Mouse (Mus musculus) lung, embryonic 15.5 days (tissue): ENCODE measurements around the gene Cds2. TPM values are rescaled to one million over a fixed set of nuclear protein-coding genes. Genes with fewer than 3 reads are reported as not detected.
"Not testable (repeated sequence)": the region's sequence is repeated elsewhere in the genome, so short reads cannot be mapped to it uniquely, and the experiment has no call there.

Experiments
- ATAC-seq: fragments of 200-750 bp; cut with Nextera tagmentation; 2 replicates; pipeline ENCODE4 v1.8.0; 2017; ENCODE audit warnings: moderate number of reproducible peaks, borderline replicate concordance; ENCODE audit not compliant: low FRiP score, low TSS enrichment; ENCODE audit errors: extremely low read depth
- H3K27ac ChIP-seq: fragments of 300-500 bp; sonication (generic); 2 replicates; pipeline ENCODE4 v1.5.1; 2015; ENCODE audit warnings: moderate library complexity, mild to moderate bottlenecking, inconsistent platforms
- H3K27me3 ChIP-seq: fragments of 300-500 bp; sonication (generic); 2 replicates; pipeline ENCODE4 v1.6.1; 2015; ENCODE audit warnings: inconsistent platforms
- H3K36me3 ChIP-seq: fragments of 300-500 bp; sonication (generic); 2 replicates; pipeline ENCODE4 v1.6.1; 2015; ENCODE audit warnings: inconsistent platforms
- H3K4me1 ChIP-seq: fragments of 300-500 bp; sonication (generic); 2 replicates; pipeline ENCODE4 v1.6.1; 2015; ENCODE audit warnings: inconsistent platforms
- H3K4me2 ChIP-seq: fragments of 300-500 bp; sonication (generic); 2 replicates; pipeline ENCODE4 v1.6.1; 2015; ENCODE audit warnings: inconsistent platforms, mild to moderate bottlenecking, moderate library complexity
- H3K4me3 ChIP-seq: fragments of 300-500 bp; sonication (generic); 2 replicates; pipeline ENCODE4 v1.5.1; 2015; ENCODE audit warnings: mild to moderate bottlenecking, inconsistent platforms
- H3K9ac ChIP-seq: fragments of 300-500 bp; sonication (generic); 2 replicates; pipeline ENCODE4 v1.6.1; 2015; ENCODE audit warnings: inconsistent platforms
- H3K9me3 ChIP-seq: fragments of 300-500 bp; sonication (generic); 2 replicates; pipeline ENCODE4 v1.6.1; 2016; ENCODE audit warnings: inconsistent platforms
- WGBS: fragments of 180-500 bp; shearing (Covaris S2); methylation state at CpG from one replicate; pipeline ENCODE4 v1.1.7; 2015; 5-methylcytosine and 5-hydroxymethylcytosine counted together
- polyA plus RNA-seq: library from polyadenylated mRNA; unstranded; fragments of >200 nt; fragmentation: Nextera tagmentation; extraction: Ambion mirVana; gene quantifications from 2 replicates; pipeline ENCODE4 v1.2.1, GENCODE M21; 2015

The Cds2 gene
- polyA plus RNA-seq, 1 experiment from 2014 or later = 24.4 TPM

- no peak overlapping the region for H3K9ac ChIP-seq
- H3K27me3 ChIP-seq = no peaks in the 10 kb centered on the region
- peaks cover 50% of the 10 kb centered on the region for H3K4me1 ChIP-seq
- H3K4me3 ChIP-seq = no peak overlapping the region
- H3K36me3 ChIP-seq = no peaks in the 10 kb centered on the region
- peak overlapping the region; percentile 80 for H3K27ac ChIP-seq
- no peaks in the 10 kb centered on the region for H3K9me3 ChIP-seq
- ATAC-seq = peak; percentile 55; the same call in 1 of the 2 replicates
- WGBS = 46% methylated on average over 15 of the region's 15 CpGs
- peak overlapping the region; percentile 20; the same call in 1 of the 2 replicates for H3K4me2 ChIP-seq
These were observed 20.5 kb downstream of the Cds2 start for GRCm38 (mm10) chr2:132283236-132284070.

- H3K4me1 ChIP-seq = peaks cover 46% of the 10 kb centered on the region
These were observed 21.7 kb downstream of the Cds2 start for GRCm38 (mm10) chr2:132284492-132285139.

GRCm38 (mm10) chr2:132285722-132286121 is 22.8 kb downstream of the Cds2 start:
- ATAC-seq, H3K27me3 ChIP-seq, H3K9ac ChIP-seq, H3K4me2 ChIP-seq, H3K4me3 ChIP-seq, H3K9me3 ChIP-seq, H3K36me3 ChIP-seq: not testable (repeated sequence)
- WGBS = 89% methylated on average over 5 of the region's 5 CpGs
- Histone ChIP-seq H3K27ac (peak overlapping the region; percentile 80), H3K4me1 (peaks cover 45% of the 10 kb centered on the region)

More at GRCm38 (mm10) chr2:132284492-132285139, 21.7 kb downstream of the Cds2 start:
- ATAC-seq = peak; percentile 62; the same call in 1 of the 2 replicates
- peak overlapping the region; percentile 80 for H3K27ac ChIP-seq
- no peaks in the 10 kb centered on the region for H3K9me3 ChIP-seq
- no peaks in the 10 kb centered on the region for H3K27me3 ChIP-seq
- no peak overlapping the region for H3K4me3 ChIP-seq
- H3K9ac ChIP-seq = no peak overlapping the region
- no peaks in the 10 kb centered on the region for H3K36me3 ChIP-seq
- WGBS = 46% methylated on average over 12 of the region's 12 CpGs
- peak overlapping the region; percentile 4; the same call in 1 of the 2 replicates for H3K4me2 ChIP-seq

- no peaks in the 10 kb centered on the region for H3K36me3 ChIP-seq
- no peaks in the 10 kb centered on the region for H3K9me3 ChIP-seq
- H3K4me1 ChIP-seq = peaks cover 50% of the 10 kb centered on the region
- H3K9ac ChIP-seq = no peak overlapping the region
- H3K4me2 ChIP-seq = no peak overlapping the region
- no peak overlapping the region for H3K27ac ChIP-seq
- no peak for ATAC-seq
- no peak overlapping the region for H3K4me3 ChIP-seq
- WGBS = 81% methylated on average over 9 of the region's 9 CpGs
- H3K27me3 ChIP-seq = no peaks in the 10 kb centered on the region
These were observed 23.6 kb downstream of the Cds2 start for GRCm38 (mm10) chr2:132286376-132287076.

- ATAC-seq, H3K27me3 ChIP-seq, H3K4me2 ChIP-seq, H3K4me3 ChIP-seq, H3K27ac ChIP-seq, H3K9me3 ChIP-seq, H3K9ac ChIP-seq, H3K36me3 ChIP-seq: not testable (repeated sequence)
- peaks cover 31% of the 10 kb centered on the region for H3K4me1 ChIP-seq
- 61% methylated on average over 5 of the region's 7 CpGs for WGBS
These were observed 26.3 kb downstream of the Cds2 start for GRCm38 (mm10) chr2:132289213-132289612.

- 0 out of 2 replicates have a peak overlapping the region, but pooled peaks have one; percentile 24 for H3K27ac ChIP-seq
- 68% methylated on average over 6 of the region's 6 CpGs for WGBS
These were observed 27.9 kb downstream of the Cds2 start for GRCm38 (mm10) chr2:132290808-132291207.

GRCm38 (mm10) chr2:132291265-132291664 is 28.3 kb downstream of the Cds2 start:
- H3K9me3 ChIP-seq = no peaks in the 10 kb centered on the region
- no peaks in the 10 kb centered on the region for H3K27me3 ChIP-seq
- WGBS = 64% methylated on average over 3 of the region's 3 CpGs
- peaks cover 9% of the 10 kb centered on the region; the same call in 1 of the 2 replicates for H3K36me3 ChIP-seq
- no peak; the same call in 1 of the 2 replicates for ATAC-seq
- 0 out of 2 replicates have a peak overlapping the region, but pooled peaks have one; percentile 24 for H3K27ac ChIP-seq
- 0 out of 2 replicates have a peak, but pooled peaks cover 16% of the 10 kb centered on the region for H3K4me1 ChIP-seq
- H3K9ac ChIP-seq = no peak overlapping the region
- no peak overlapping the region for H3K4me2 ChIP-seq
- H3K4me3 ChIP-seq = no peak overlapping the region

More at GRCm38 (mm10) chr2:132290808-132291207, 27.9 kb downstream of the Cds2 start:
- H3K36me3 ChIP-seq = peaks cover 9% of the 10 kb centered on the region; the same call in 1 of the 2 replicates
- no peaks in the 10 kb centered on the region for H3K27me3 ChIP-seq
- 0 out of 2 replicates have a peak, but pooled peaks cover 17% of the 10 kb centered on the region for H3K4me1 ChIP-seq
- H3K4me2 ChIP-seq = no peak overlapping the region
- no peaks in the 10 kb centered on the region for H3K9me3 ChIP-seq
- no peak for ATAC-seq
- H3K9ac ChIP-seq = no peak overlapping the region
- H3K4me3 ChIP-seq = no peak overlapping the region

- WGBS = 27% methylated on average over 4 of the region's 4 CpGs
- 0 out of 2 replicates have a peak, but pooled peaks cover 15% of the 10 kb centered on the region for H3K4me1 ChIP-seq
- H3K4me2 ChIP-seq = no peak overlapping the region
- no peak overlapping the region for H3K27ac ChIP-seq
- H3K9me3 ChIP-seq = no peaks in the 10 kb centered on the region
- no peaks in the 10 kb centered on the region for H3K27me3 ChIP-seq
- H3K4me3 ChIP-seq = no peak overlapping the region
- no peak overlapping the region for H3K9ac ChIP-seq
- ATAC-seq = no peak
- H3K36me3 ChIP-seq = peaks cover 9% of the 10 kb centered on the region; the same call in 1 of the 2 replicates
These were observed 29.1 kb downstream of the Cds2 start for GRCm38 (mm10) chr2:132292083-132292482.

- H3K36me3 ChIP-seq = peaks cover 16% of the 10 kb centered on the region; the same call in 1 of the 2 replicates
- 90% methylated on average over 10 of the region's 10 CpGs for WGBS
- no peak overlapping the region for H3K27ac ChIP-seq
- H3K4me1 ChIP-seq = 0 out of 2 replicates have a peak, but pooled peaks cover 15% of the 10 kb centered on the region
- no peaks in the 10 kb centered on the region for H3K27me3 ChIP-seq
- no peak overlapping the region for H3K4me2 ChIP-seq
- no peak overlapping the region for H3K4me3 ChIP-seq
- H3K9me3 ChIP-seq = no peaks in the 10 kb centered on the region
- ATAC-seq = no peak
- no peak overlapping the region for H3K9ac ChIP-seq
These were observed 30.9 kb downstream of the Cds2 start for GRCm38 (mm10) chr2:132293694-132294450.

GRCm38 (mm10) chr2:132298250-132298649 is 35.3 kb downstream of the Cds2 start:
- no peak overlapping the region for H3K27ac ChIP-seq
- H3K9ac ChIP-seq = no peak overlapping the region
- 78% methylated on average over 4 of the region's 4 CpGs for WGBS
- ATAC-seq = no peak
- no peaks in the 10 kb centered on the region for H3K9me3 ChIP-seq
- H3K4me1 ChIP-seq = no peaks in the 10 kb centered on the region
- no peaks in the 10 kb centered on the region for H3K27me3 ChIP-seq
- peaks cover 46% of the 10 kb centered on the region for H3K36me3 ChIP-seq
- no peak overlapping the region for H3K4me3 ChIP-seq
- no peak overlapping the region for H3K4me2 ChIP-seq

- Histone ChIP-seq H3K27ac (no peak overlapping the region), H3K9ac (no peak overlapping the region), H3K36me3 (peaks cover 49% of the 10 kb centered on the region), H3K4me3 (no peak overlapping the region), H3K4me2 (no peak overlapping the region), H3K9me3 (no peaks in the 10 kb centered on the region), H3K27me3 (no peaks in the 10 kb centered on the region), H3K4me1 (no peaks in the 10 kb centered on the region)
- ATAC-seq = no peak
- WGBS = 93% methylated on average over 4 of the region's 4 CpGs
These were observed 38.5 kb downstream of the Cds2 start for GRCm38 (mm10) chr2:132301436-132301835.
